ENCODE assay signal across 10 mouse cellular contexts in genomic region chr11:97745331-97745721, GRCm38 (mm10). TPM values are rescaled to one million over a fixed set of nuclear protein-coding genes. Genes with fewer than 3 reads are reported as not detected.
DNase-seq lines count a peak whose midpoint lies in the region; ATAC-seq lines count a peak whose summit lies in the region.
"Had no signal": no experiment of that assay in that cellular context is flagged by ENCODE, and none has a peak within 500 bp of the region (broad histone marks: within the 10 kb centered on the region; RNA-seq: fewer than 3 reads in every experiment).

No protein-coding gene starts in this region.

- no peak for ATAC-seq in lung, embryonic 16.5 days (ENCODE audit: low read depth)
- ATAC-seq in forebrain, embryonic 12.5 days (ENCODE audit: low FRiP score) = no peak; the same call in 1 of the 2 replicates
- ATAC-seq in limb, embryonic 11.5 days (ENCODE audit: insufficient number of reproducible peaks, low FRiP score, low TSS enrichment, low read depth) = 0 out of 2 replicates have a peak, but pooled peaks have one; percentile 13
- no peak; the same call in 1 of the 2 replicates for ATAC-seq in neural tube, embryonic 15.5 days (ENCODE audit: low FRiP score)

- DNase-seq in lung, postnatal 10 days = no peak
- no peak for DNase-seq in limb, embryonic 11.5 days (ENCODE audit: low spot score)
- DNase-seq in right cerebral cortex, postnatal 10 days (ENCODE audit: low spot score in 2 of 2) = no peak
- no peak for DNase-seq in left cerebral cortex, postnatal 25 days (ENCODE audit: low spot score in 2 of 2)
- DNase-seq in thymus, postnatal 10 days (ENCODE audit: low spot score in 2 of 2) = no peak

- no peaks in the 10 kb centered on the region for H3K27me3 ChIP-seq in lung, embryonic 16.5 days (ENCODE audit: control insufficient read depth, insufficient read depth, low read depth, low read length)
- H3K27me3 ChIP-seq in forebrain, embryonic 12.5 days = no peaks in the 10 kb centered on the region
- no peaks in the 10 kb centered on the region for H3K27me3 ChIP-seq in limb, embryonic 11.5 days (ENCODE audit: control insufficient read depth, insufficient read depth, low read length)
- no peaks in the 10 kb centered on the region for H3K27me3 ChIP-seq in neural tube, embryonic 15.5 days (replicated peaks)

- peak overlapping the region; percentile 73 for H3K4me2 ChIP-seq in lung, embryonic 16.5 days (ENCODE audit: low read depth, low read length)
- H3K4me2 ChIP-seq in forebrain, embryonic 12.5 days = peak overlapping the region; percentile 78
- H3K4me2 ChIP-seq in limb, embryonic 11.5 days (ENCODE audit: low read depth, severe bottlenecking) = peak overlapping the region; percentile 2; the same call in 1 of the 2 replicates
- H3K4me2 ChIP-seq in neural tube, embryonic 15.5 days = peak overlapping the region; percentile 57

- 9% methylated on average over 13 of the region's 13 CpGs for whole genome bisulfite sequencing in lung, embryonic 16.5 days
- WGBS in forebrain, embryonic 12.5 days = 12% methylated on average over 13 of the region's 13 CpGs
- 13% methylated on average over 13 of the region's 13 CpGs for WGBS in limb, embryonic 11.5 days
- 9% methylated on average over 13 of the region's 13 CpGs for WGBS in neural tube, embryonic 15.5 days

- H3K4me3 ChIP-seq in lung, embryonic 16.5 days (ENCODE audit: low read length) = peak overlapping the region; percentile 86
- H3K4me3 ChIP-seq in forebrain, embryonic 12.5 days (replicated peaks) = peak overlapping the region; percentile 72
- H3K4me3 ChIP-seq in limb, embryonic 11.5 days (ENCODE audit: low read depth, low read length) = peak overlapping the region; percentile 91; the same call in 1 of the 2 replicates
- H3K4me3 ChIP-seq in neural tube, embryonic 15.5 days (replicated peaks) = peak overlapping the region; percentile 74

- H3K27ac ChIP-seq in lung, embryonic 16.5 days (ENCODE audit: low read length) = no peak overlapping the region
- H3K27ac ChIP-seq in forebrain, embryonic 12.5 days = no peak overlapping the region
- no peak overlapping the region for H3K27ac ChIP-seq in limb, embryonic 11.5 days (replicated peaks; ENCODE audit: low read depth, low read length)
- H3K27ac ChIP-seq in neural tube, embryonic 15.5 days (replicated peaks) = peak overlapping the region; percentile 99

- peaks cover 15% of the 10 kb centered on the region for H3K4me1 ChIP-seq in lung, embryonic 16.5 days (replicated peaks; ENCODE audit: control insufficient read depth, insufficient read depth, low read length)
- peaks cover 22% of the 10 kb centered on the region for H3K4me1 ChIP-seq in forebrain, embryonic 12.5 days
- peaks cover 7% of the 10 kb centered on the region for H3K4me1 ChIP-seq in limb, embryonic 11.5 days (ENCODE audit: control insufficient read depth, insufficient read depth, low read length)
- peaks cover 31% of the 10 kb centered on the region for H3K4me1 ChIP-seq in neural tube, embryonic 15.5 days

- H3K36me3 ChIP-seq in lung, embryonic 16.5 days (ENCODE audit: control insufficient read depth, insufficient read depth, low read length) = peaks cover 11% of the 10 kb centered on the region
- peaks cover 39% of the 10 kb centered on the region for H3K36me3 ChIP-seq in forebrain, embryonic 12.5 days (replicated peaks)
- H3K36me3 ChIP-seq in limb, embryonic 11.5 days (ENCODE audit: control insufficient read depth, insufficient read depth, low read length) = peaks cover 7% of the 10 kb centered on the region
- H3K36me3 ChIP-seq in neural tube, embryonic 15.5 days = peaks cover 40% of the 10 kb centered on the region

- intact Hi-C loops in left cerebral cortex, postnatal 25 days (cut with DNase I) = loop anchor here (2.0 kb wide), 1 partner anchor 47 kb away; no protein-coding TSS in a partner anchor

- no peak overlapping the region for H3K9ac ChIP-seq in lung, embryonic 16.5 days (ENCODE audit: low read length)
- no peak overlapping the region for H3K9ac ChIP-seq in forebrain, embryonic 12.5 days
- H3K9ac ChIP-seq in limb, embryonic 11.5 days (ENCODE audit: low read length) = no peak overlapping the region
- H3K9ac ChIP-seq in neural tube, embryonic 15.5 days (replicated peaks) = no peak overlapping the region

- H3K9me3 ChIP-seq in lung, embryonic 16.5 days (ENCODE audit: control insufficient read depth, low read length) = no peaks in the 10 kb centered on the region
- no peaks in the 10 kb centered on the region for H3K9me3 ChIP-seq in forebrain, embryonic 12.5 days
- H3K9me3 ChIP-seq in limb, embryonic 11.5 days (ENCODE audit: control insufficient read depth, low read length) = no peaks in the 10 kb centered on the region
- H3K9me3 ChIP-seq in neural tube, embryonic 15.5 days (replicated peaks) = no peaks in the 10 kb centered on the region

RNA-seq across cellular contexts. Expression of gene Pip4k2b, which starts 0.8 kb away (rescaled TPM):
- polyA plus RNA-seq in lung, embryonic 16.5 days (2015; fragmentation: Nextera tagmentation; extraction: Ambion mirVana) = 1.3 and 2.2 TPM in 2 replicates
- 2.7 and 2.8 TPM in 2 replicates for polyA plus RNA-seq in forebrain, embryonic 12.5 days (2016; fragmentation: Nextera tagmentation; extraction: Ambion mirVana)
- polyA plus RNA-seq in limb, embryonic 11.5 days (2014; fragmentation: Nextera tagmentation; extraction: Ambion mirVana) = 1.9 and 2.1 TPM in 2 replicates
- polyA plus RNA-seq in neural tube, embryonic 15.5 days (2015; fragmentation: Nextera tagmentation; extraction: Ambion mirVana) = 3.8 and 5.0 TPM in 2 replicates
- total RNA-seq in left cerebral cortex, postnatal 25 days (2021) = 100 to 1,000 TPM; 111 to 118 TPM

RNA-seq across cellular contexts. Expression of gene Cwc25, which starts 21.0 kb away (rescaled TPM):
- polyA plus RNA-seq in lung, embryonic 16.5 days (2015; fragmentation: Nextera tagmentation; extraction: Ambion mirVana) = 16.1 and 18.5 TPM in 2 replicates
- polyA plus RNA-seq in forebrain, embryonic 12.5 days (2016; fragmentation: Nextera tagmentation; extraction: Ambion mirVana) = 21.5 and 22.4 TPM in 2 replicates
- polyA plus RNA-seq in limb, embryonic 11.5 days (2014; fragmentation: Nextera tagmentation; extraction: Ambion mirVana) = 15.4 and 18.3 TPM in 2 replicates
- 16.2 and 16.4 TPM in 2 replicates for polyA plus RNA-seq in neural tube, embryonic 15.5 days (2015; fragmentation: Nextera tagmentation; extraction: Ambion mirVana)
- total RNA-seq in left cerebral cortex, postnatal 25 days (2021) = 10 to 100 TPM; 18.7 to 20.2 TPM

RNA-seq across cellular contexts. Expression of gene 1700001P01Rik, which starts 30.4 kb away (rescaled TPM):
- 0.35 TPM in 1 of 2 replicates, not detected in the other for polyA plus RNA-seq in lung, embryonic 16.5 days (2015; fragmentation: Nextera tagmentation; extraction: Ambion mirVana)
- polyA plus RNA-seq in forebrain, embryonic 12.5 days (2016; fragmentation: Nextera tagmentation; extraction: Ambion mirVana) = 0.55 and 1.0 TPM in 2 replicates
- not detected in 2 replicates for polyA plus RNA-seq in limb, embryonic 11.5 days (2014; fragmentation: Nextera tagmentation; extraction: Ambion mirVana)
- 0.63 and 0.88 TPM in 2 replicates for polyA plus RNA-seq in neural tube, embryonic 15.5 days (2015; fragmentation: Nextera tagmentation; extraction: Ambion mirVana)
- total RNA-seq in left cerebral cortex, postnatal 25 days (2021) = under 1 TPM; 0.62 to 0.78 TPM
- total RNA-seq: adrenal gland, postnatal 14 days; gastrocnemius, postnatal 25 days had no signal

RNA-seq across cellular contexts. Expression of gene Rpl23, which starts 36.9 kb away (rescaled TPM):
- 495 and 578 TPM in 2 replicates for polyA plus RNA-seq in lung, embryonic 16.5 days (2015; fragmentation: Nextera tagmentation; extraction: Ambion mirVana)
- polyA plus RNA-seq in forebrain, embryonic 12.5 days (2016; fragmentation: Nextera tagmentation; extraction: Ambion mirVana) = 392 and 426 TPM in 2 replicates
- 576 and 600 TPM in 2 replicates for polyA plus RNA-seq in limb, embryonic 11.5 days (2014; fragmentation: Nextera tagmentation; extraction: Ambion mirVana)
- 314 and 372 TPM in 2 replicates for polyA plus RNA-seq in neural tube, embryonic 15.5 days (2015; fragmentation: Nextera tagmentation; extraction: Ambion mirVana)
- total RNA-seq in left cerebral cortex, postnatal 25 days (2021) = 100 to 1,000 TPM; 340 to 351 TPM

RNA-seq across cellular contexts. Expression of gene Psmb3, which starts 42.1 kb away (rescaled TPM):
- polyA plus RNA-seq in lung, embryonic 16.5 days (2015; fragmentation: Nextera tagmentation; extraction: Ambion mirVana) = 430 and 457 TPM in 2 replicates
- polyA plus RNA-seq in forebrain, embryonic 12.5 days (2016; fragmentation: Nextera tagmentation; extraction: Ambion mirVana) = 457 TPM in 2 replicates
- 546 and 550 TPM in 2 replicates for polyA plus RNA-seq in limb, embryonic 11.5 days (2014; fragmentation: Nextera tagmentation; extraction: Ambion mirVana)
- 458 and 459 TPM in 2 replicates for polyA plus RNA-seq in neural tube, embryonic 15.5 days (2015; fragmentation: Nextera tagmentation; extraction: Ambion mirVana)
- 100 to 1,000 TPM; 119 to 124 TPM for total RNA-seq in left cerebral cortex, postnatal 25 days (2021)

Comparison
In these comparisons a context has a peak if more than half of its experiments do, and no peak if none do; other contexts are left out.
1. H3K4me2 ChIP-seq: peak in every context shown above with its lines; median percentile 78 in forebrain, embryonic 12.5 days; 73 in lung, embryonic 16.5 days; 57 in neural tube, embryonic 15.5 days; 2 in limb, embryonic 11.5 days.